Mouse (Mus musculus): ENCODE results near the gene Ocln.
"Not testable (repeated sequence)": the region's sequence is repeated elsewhere in the genome, so short reads cannot be mapped to it uniquely, and the experiment has no call there.

The Ocln gene

DNA sequence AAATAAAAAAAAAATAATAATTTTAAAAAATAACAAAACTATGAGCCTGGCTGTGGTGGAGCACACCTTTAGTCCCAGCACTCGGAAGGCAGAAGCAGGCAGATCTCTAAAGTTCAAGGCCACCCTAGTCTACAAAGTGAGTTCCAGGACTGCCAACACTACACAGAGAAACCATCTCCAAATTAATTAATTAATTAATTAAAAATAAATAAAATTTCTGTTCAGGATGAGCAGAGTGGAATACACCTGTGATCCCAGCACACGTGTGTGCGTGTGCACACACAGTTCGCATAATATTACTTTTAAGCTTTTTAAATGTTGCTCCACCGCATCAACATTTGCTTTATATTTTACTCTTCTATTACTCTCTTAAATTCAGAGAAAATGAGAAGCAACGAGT, 60.9 kb downstream of the Ocln start:
- DNase-seq = no peak

DNA sequence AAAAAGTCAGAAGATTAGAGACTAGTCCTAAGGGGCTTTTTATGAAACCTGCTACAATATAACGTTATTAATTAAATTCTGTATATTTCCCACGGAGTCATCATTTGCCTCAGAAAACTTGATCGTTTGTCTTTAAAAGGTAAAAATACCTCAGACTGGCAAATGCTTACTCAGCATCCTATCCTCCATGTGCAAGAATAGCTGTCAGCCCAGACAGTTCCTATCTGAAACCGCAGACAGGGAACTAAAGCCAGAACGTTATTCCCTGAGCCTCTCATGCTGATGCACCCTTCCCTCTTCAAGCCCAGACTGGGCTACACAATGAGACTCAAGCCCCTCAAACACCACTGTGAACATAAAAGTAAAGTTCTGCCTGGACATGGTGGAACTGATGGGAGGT, 62.1 kb downstream of the Ocln start:
- no peak for DNase-seq

DNA sequence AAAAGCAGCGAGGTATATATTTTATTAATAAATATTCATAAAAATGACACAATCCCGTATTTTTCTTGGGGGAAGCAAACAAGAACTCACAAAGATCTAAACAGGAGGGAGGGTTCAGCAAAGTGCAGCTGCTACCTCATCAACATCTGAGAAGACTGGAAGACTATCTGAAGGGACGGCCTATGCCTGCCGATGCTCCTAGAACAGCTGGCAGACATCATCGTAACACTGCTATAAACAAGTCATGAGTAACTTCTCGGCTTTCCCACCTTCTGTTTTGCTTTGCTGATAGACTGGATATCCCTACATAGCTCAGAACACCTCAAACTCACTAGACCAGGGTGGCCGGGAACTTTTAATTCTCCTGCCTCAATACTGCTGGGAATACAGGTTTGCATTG, 68.9 kb downstream of the Ocln start:
- no peak for DNase-seq

DNA sequence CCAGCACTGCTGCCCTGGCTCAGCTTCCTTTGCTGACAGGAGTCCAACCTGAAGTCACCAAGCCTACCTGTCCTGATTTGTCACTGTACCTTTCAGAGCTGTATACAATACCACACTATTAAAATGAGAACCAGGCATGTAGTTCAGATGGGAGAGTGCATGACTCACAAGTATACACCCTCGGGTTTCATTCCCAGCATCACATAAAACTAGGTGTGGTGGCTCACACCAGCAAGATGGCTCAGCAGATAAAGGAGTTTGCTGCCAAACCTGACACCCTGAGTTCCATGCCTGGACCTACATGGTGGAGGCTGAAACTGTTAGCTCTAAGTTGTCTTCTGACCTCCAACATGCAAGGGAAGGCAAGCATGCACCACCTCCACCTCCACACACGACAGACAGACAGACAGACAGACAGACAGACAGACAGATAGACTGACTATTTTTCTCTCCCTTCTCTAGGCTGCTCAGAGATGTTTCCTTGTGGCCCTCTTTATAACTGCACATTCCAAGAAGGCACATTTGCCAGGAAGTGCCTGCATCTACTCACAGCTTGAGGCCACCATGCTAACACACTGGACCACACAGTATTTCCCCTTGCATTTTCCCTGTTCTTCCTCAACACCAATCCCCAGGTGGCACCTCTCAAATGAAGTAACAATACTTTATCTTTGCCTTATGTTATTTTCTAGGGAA, 88.8 kb downstream of the Ocln start:
- DNase-seq = no peak

DNA sequence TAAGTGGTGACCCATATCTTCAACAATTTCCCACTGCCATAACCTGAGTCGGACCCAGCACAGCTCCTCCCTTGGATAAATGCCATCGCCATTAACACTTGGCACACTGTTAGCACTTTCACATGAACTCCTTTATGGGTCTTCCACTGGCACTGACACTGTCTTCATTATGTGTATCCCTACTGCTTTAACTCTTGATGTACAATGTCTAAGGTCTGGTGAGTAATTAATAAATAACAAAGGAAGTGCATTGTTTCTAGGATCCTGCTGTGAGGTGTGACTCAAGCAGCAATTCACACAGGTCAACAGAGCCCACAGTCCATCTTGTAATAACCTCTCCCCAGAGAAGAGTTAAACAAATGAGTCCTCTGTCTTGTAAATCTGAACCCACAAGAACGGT, 91.2 kb downstream of the Ocln start:
- DNase-seq = no peak

DNA sequence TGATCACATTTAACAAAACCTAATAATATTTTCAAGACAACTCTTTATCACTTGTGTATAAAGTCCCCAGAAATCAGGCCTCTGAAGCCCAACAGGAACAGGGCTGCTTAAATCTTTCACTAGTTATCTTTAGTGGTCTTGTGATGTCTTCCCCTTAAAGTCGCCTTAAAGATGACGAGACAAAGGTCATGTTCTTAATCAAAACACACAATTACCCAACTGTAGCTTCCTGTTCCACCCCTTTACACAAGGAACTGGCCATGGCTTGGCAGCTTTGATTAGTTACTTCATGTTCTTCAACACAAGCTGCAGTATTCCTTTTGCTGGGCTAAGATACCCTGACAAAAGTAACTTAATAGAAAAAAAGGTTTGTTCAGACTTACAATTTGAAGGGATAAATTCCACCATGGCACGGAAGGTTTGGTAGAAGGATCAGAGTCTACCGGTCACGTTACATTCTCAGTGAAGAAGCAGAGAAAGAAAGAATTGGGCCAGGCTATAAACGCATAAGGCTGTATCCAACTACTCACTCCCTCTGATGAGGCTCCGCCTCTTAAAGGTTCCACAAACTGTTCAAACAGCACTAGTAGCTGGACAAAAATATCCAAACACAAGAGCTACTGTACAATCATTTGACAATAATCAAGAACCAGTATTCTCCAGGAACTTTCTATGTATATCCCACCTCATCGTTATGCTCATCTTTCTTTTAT, 99.9 kb downstream of the Ocln start, which contains the start of gene Naip1:
Naip1 (minus strand) TSS at position 455 of the 713 bp plus-strand sequence.
- not testable (repeated sequence) for DNase-seq

DNA sequence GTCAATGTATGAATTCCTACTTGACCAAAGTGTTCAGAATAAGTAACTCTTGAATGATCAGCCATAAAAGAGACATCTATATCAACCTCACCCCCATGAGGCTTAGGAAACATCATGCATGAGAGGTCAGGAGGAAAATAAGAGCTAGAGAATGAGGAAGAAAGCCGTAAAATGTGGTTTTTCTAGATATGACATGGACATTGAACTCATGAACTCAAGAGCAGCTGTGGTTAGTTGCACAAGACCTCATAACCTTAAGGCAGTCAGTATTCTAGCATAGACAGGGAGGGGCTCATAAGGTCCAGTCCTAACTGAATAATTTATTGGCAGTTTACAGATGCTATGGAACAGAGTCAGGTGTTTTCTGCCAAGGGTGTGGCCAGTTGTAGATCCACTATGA, 103.0 kb downstream of the Ocln start:
- DNase-seq = no peak
